Mouse (Mus musculus) R1 (cell line): Measurements from ENCODE around the gene Pltp.

Source experiments
- DNase-seq: peaks from one replicate; pipeline ENCODE4 v3.0.0-alpha.2; 2018; ENCODE audit warnings: low read depth, low spot score

The Pltp gene

GRCm38 (mm10) chr2:164850061-164850460 lies 7.5 kb downstream of the Pltp start:
- DNase-seq, result no peak

- DNase-seq, result peak; percentile 63
Measured at GRCm38 (mm10) chr2:164845782-164846181, 11.7 kb downstream of the Pltp start.

GRCm38 (mm10) chr2:164835164-164835563 lies 22.3 kb downstream of the Pltp start:
- DNase-seq, result no peak

GRCm38 (mm10) chr2:164834531-164834930 lies 23.0 kb downstream of the Pltp start:
- DNase-seq, result no peak

- DNase-seq, result peak; percentile 96
Measured at GRCm38 (mm10) chr2:164833314-164833959, 24.1 kb downstream of the Pltp start, which contains the start of gene Neurl2. Gene Neurl2 (minus strand): TSS chr2:164833456.

- DNase-seq, result peak; percentile 71
Measured at GRCm38 (mm10) chr2:164832748-164833301, 24.7 kb downstream of the Pltp start, which contains the start of gene Ctsa. Gene Ctsa (plus strand): TSS chr2:164832873.

- no peak for DNase-seq
Measured at GRCm38 (mm10) chr2:164832032-164832747, 25.3 kb downstream of the Pltp start.

GRCm38 (mm10) chr2:164831029-164831428 lies 26.5 kb downstream of the Pltp start:
- DNase-seq, result no peak

- DNase-seq, result peak; percentile 79
Measured at GRCm38 (mm10) chr2:164829090-164829489, 28.4 kb downstream of the Pltp start.

- DNase-seq, result no peak
Measured at GRCm38 (mm10) chr2:164828437-164828836, 29.1 kb downstream of the Pltp start, which contains the start of gene Spata25. Gene Spata25 (minus strand): TSS chr2:164828537.

- DNase-seq, result no peak
Measured at GRCm38 (mm10) chr2:164827146-164827850, 30.2 kb downstream of the Pltp start.

- no peak for DNase-seq
Measured at GRCm38 (mm10) chr2:164825521-164825920, 32.0 kb downstream of the Pltp start.

- DNase-seq, result peak; percentile 98
Measured at GRCm38 (mm10) chr2:164823969-164824368, 33.5 kb downstream of the Pltp start.

- DNase-seq, result peak; percentile 89
Measured at GRCm38 (mm10) chr2:164823181-164823585, 34.3 kb downstream of the Pltp start.

GRCm38 (mm10) chr2:164822636-164823165 lies 34.8 kb downstream of the Pltp start, which contains the start of gene Zswim1:
Gene Zswim1 (plus strand): TSS chr2:164822686.
- DNase-seq, result peak; percentile 100

GRCm38 (mm10) chr2:164821060-164821459 lies 36.5 kb downstream of the Pltp start:
- peak; percentile 44 for DNase-seq

- DNase-seq, result peak; percentile 82
Measured at GRCm38 (mm10) chr2:164817703-164818102, 39.8 kb downstream of the Pltp start.

- DNase-seq, result peak; percentile 87
Measured at GRCm38 (mm10) chr2:164817206-164817605, 40.3 kb downstream of the Pltp start.

GRCm38 (mm10) chr2:164815821-164816220 lies 41.7 kb downstream of the Pltp start:
- DNase-seq, result no peak

GRCm38 (mm10) chr2:164815348-164815747 lies 42.2 kb downstream of the Pltp start:
- no peak for DNase-seq

GRCm38 (mm10) chr2:164813557-164813956 lies 44.0 kb downstream of the Pltp start:
- DNase-seq, result no peak

- no peak for DNase-seq
Measured at GRCm38 (mm10) chr2:164806614-164807013, 50.9 kb downstream of the Pltp start.
